18 mouse cellular contexts compared by ENCODE assay signal in genomic region chr1:38650031-38650430, GRCm38 (mm10).
"Had no signal": no experiment of that assay in that cellular context is flagged by ENCODE, and none has a peak within 500 bp of the region (broad histone marks: within the 10 kb centered on the region; RNA-seq: fewer than 3 reads in every experiment).

No protein-coding gene starts in this region.

- H3K9me3 ChIP-seq: limb, embryonic 12.5 days; limb, embryonic 15.5 days; megakaryocyte, embryonic 14.5 days; neural tube, embryonic 13.5 days had no signal

- H3K27ac ChIP-seq: layer of hippocampus, adult 2 months; limb, embryonic 12.5 days; limb, embryonic 15.5 days; liver, embryonic 14.5 days had no signal

- DNase-seq: kidney, adult 11 months; kidney, adult 8-10 months; kidney, postnatal 25 days; layer of hippocampus, adult 9-11 months; liver, postnatal 0 days; lung, embryonic 14.5 days; midbrain, embryonic 14.5 days; thymus, adult 18-20 months; thymus, postnatal 36 days had no signal

- H3K4me2 ChIP-seq: limb, embryonic 12.5 days; limb, embryonic 15.5 days; liver, embryonic 11.5 days; lung, embryonic 14.5 days; midbrain, embryonic 11.5 days; neural tube, embryonic 13.5 days had no signal

- ATAC-seq: liver, postnatal 0 days; lung, postnatal 0 days had no signal

- H3K27me3 ChIP-seq: megakaryocyte, embryonic 14.5 days; neural tube, embryonic 13.5 days had no signal

- H3K4me3 ChIP-seq: layer of hippocampus, adult 2 months; limb, embryonic 12.5 days; limb, embryonic 15.5 days; megakaryocyte, embryonic 14.5 days; neural tube, embryonic 13.5 days had no signal

- H3K9ac ChIP-seq: limb, embryonic 12.5 days; limb, embryonic 15.5 days; liver, embryonic 14.5 days; liver, postnatal 0 days; lung, embryonic 14.5 days; neural tube, embryonic 13.5 days had no signal

- H3K36me3 ChIP-seq: limb, embryonic 12.5 days; limb, embryonic 15.5 days; neural tube, embryonic 13.5 days had no signal
